Mouse (Mus musculus): ENCODE measurements around the gene Gm21994. TPM values are rescaled to one million over a fixed set of nuclear protein-coding genes. Genes with fewer than 3 reads are reported as not detected.
"Not testable (repeated sequence)": the region's sequence is repeated elsewhere in the genome, so short reads cannot be mapped to it uniquely, and the experiment has no call there.

Gm21994 gene
- 6.4 and 6.8 TPM in 2 replicates for polyA plus RNA-seq (2016; fragmentation: Nextera tagmentation; extraction: Ambion mirVana)

DNA sequence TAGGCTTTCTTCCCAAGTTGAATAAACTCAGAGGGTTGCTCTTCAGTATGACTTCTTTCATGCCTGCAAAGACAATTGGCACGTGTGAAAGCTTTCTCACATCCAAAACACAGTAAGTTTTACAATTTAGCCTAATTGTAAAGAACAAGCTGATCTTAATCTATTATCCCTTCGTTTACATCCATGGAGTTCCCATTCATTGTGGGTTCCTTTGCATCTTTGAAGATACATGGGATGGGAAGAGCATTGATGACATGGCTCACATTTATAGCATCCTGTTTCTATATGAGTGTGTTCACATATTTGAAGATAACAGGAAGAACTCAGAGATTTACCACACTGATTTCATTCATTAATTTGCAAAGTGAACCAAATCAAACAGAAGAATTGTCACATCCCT lies at the start of gene Gm21994:
Gene Gm21994 (minus strand): TSS at position 101 of the 400 bp plus-strand sequence.
- not testable (repeated sequence) for H3K4me3 ChIP-seq; H3K27me3 ChIP-seq (ENCODE audit: low read depth, poor library complexity, severe bottlenecking); H3K27ac ChIP-seq; H3K36me3 ChIP-seq; H3K9me3 ChIP-seq (replicated peaks); H3K4me1 ChIP-seq; DNase-seq (ENCODE audit: low spot score)
- WGBS, result 75% methylated on average over 2 of the region's 2 CpGs

DNA sequence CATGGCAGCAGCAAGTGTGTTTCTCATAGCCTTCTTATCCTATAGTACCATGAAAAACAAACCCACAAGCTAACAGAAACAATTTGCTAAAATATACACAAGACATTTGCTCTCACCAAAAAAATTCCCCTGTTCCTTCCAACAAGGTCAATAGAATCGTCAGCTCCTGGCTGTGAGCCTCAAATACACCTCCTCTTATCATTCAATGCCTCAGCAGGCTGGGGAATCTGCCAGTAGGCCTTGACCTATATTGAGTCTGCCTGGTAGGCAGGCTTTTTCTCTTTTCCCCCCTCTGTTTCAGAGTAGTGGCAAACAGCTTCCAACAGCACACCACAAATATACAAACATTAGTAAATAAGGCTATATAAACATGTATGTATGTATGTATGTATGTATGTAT lies 43.7 kb upstream of the Gm21994 start:
- no peak for DNase-seq (ENCODE audit: low spot score)
- Histone ChIP-seq H3K9me3 (replicated peaks) (no peaks in the 10 kb centered on the region), H3K4me3 (no peak overlapping the region), H3K36me3 (no peaks in the 10 kb centered on the region), H3K27me3 (ENCODE audit: low read depth, poor library complexity, severe bottlenecking) (no peaks in the 10 kb centered on the region), H3K4me1 (no peaks in the 10 kb centered on the region), H3K27ac (no peak overlapping the region)
- WGBS, result 75% methylated on average over 1 of the region's 1 CpGs

DNA sequence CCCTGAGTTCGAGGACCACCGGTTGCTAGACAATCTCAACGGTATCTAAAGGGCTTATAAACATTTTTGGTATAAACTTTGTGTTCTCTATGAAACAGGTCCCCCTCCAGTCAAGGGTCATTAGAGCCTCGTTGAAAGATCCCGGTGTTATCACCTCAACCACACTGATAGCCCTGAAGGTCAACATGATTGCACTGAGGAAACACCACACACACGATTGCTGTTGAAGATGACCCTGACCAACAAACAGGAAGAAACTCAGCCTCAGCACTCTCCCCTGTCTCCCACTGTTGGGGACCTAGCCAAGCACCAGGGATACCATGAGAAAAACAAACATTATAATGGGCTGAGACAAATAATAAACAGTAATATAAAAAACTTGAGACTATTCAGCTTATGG lies 38.3 kb upstream of the Gm21994 start:
- WGBS, result 87% methylated on average over 6 of the region's 6 CpGs
- no peaks in the 10 kb centered on the region for H3K27me3 ChIP-seq (ENCODE audit: low read depth, poor library complexity, severe bottlenecking)
- H3K4me1 ChIP-seq, result no peaks in the 10 kb centered on the region
- DNase-seq (ENCODE audit: low spot score), result no peak
- H3K4me3 ChIP-seq, result no peak overlapping the region
- H3K27ac ChIP-seq, result no peak overlapping the region
- no peaks in the 10 kb centered on the region for H3K9me3 ChIP-seq (replicated peaks)
- no peaks in the 10 kb centered on the region for H3K36me3 ChIP-seq

GRCm38 (mm10) chr2:150257291-150257690 lies 1.9 kb upstream of the Gm21994 start, which contains the start of gene Gm14124:
TSS of gene Gm14124 (plus strand) at chr2:150257517.
- DNase-seq (ENCODE audit: low spot score); H3K36me3 ChIP-seq; H3K4me1 ChIP-seq; H3K27me3 ChIP-seq (ENCODE audit: low read depth, poor library complexity, severe bottlenecking); H3K4me3 ChIP-seq; H3K9me3 ChIP-seq (replicated peaks); H3K27ac ChIP-seq: not testable (repeated sequence)
- 91% methylated on average over 4 of the region's 4 CpGs for WGBS

DNA sequence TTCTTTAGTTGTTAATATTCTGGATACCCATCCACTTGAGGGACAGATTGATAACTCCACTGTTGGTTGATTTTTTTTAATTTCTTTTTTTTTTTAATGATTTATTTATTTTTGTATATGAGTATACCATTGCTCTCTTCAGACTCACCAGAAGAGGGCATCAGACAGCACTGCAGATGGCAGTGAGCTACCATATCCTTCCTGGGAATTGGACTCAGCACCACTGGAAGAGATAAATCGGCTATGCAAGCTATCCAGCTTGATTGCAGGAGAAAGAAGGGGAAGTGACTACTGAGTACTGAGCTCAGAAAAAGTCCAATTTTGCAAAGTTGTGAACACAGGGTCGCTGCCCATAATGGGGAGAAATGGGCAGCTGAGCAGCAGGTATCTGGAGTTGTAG lies 1.5 kb upstream of the Gm21994 start:
- WGBS, result 74% methylated on average over 2 of the region's 2 CpGs
- not testable (repeated sequence) for H3K27me3 ChIP-seq (ENCODE audit: low read depth, poor library complexity, severe bottlenecking); H3K27ac ChIP-seq; H3K4me1 ChIP-seq; H3K4me3 ChIP-seq; H3K36me3 ChIP-seq; DNase-seq (ENCODE audit: low spot score); H3K9me3 ChIP-seq (replicated peaks)

DNA sequence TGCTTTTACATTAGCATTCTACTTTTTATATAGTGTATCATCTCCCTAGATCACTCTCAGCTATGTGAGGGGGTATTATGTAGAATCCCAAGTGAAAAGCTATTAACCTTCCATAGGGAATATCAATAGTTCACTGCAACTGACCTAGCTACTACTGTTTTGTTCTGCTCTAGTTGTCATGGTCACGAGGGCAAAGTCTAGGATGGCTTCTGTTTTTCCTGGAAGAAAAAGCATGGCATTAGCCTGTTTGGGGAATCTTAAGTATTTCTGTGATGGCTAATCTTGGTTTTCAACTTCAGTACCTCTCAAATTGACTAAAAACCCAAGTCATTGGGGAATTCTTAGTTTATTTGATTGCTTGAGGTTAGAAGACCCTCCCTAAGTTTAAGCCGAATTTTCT lies 12.2 kb downstream of the Gm21994 start:
- peaks cover 38% of the 10 kb centered on the region for H3K36me3 ChIP-seq
- no peak for DNase-seq (ENCODE audit: low spot score)
- no peak overlapping the region for H3K4me3 ChIP-seq
- no peaks in the 10 kb centered on the region for H3K27me3 ChIP-seq (ENCODE audit: low read depth, poor library complexity, severe bottlenecking)
- H3K27ac ChIP-seq, result no peak overlapping the region
- WGBS, result 86% methylated on average over 2 of the region's 2 CpGs
- peaks cover 1% of the 10 kb centered on the region; the same call in 1 of the 2 replicates for H3K9me3 ChIP-seq (replicated peaks)
- H3K4me1 ChIP-seq, result no peaks in the 10 kb centered on the region

- not testable (repeated sequence) for H3K9me3 ChIP-seq (replicated peaks); H3K27ac ChIP-seq; H3K27me3 ChIP-seq (ENCODE audit: low read depth, poor library complexity, severe bottlenecking); H3K36me3 ChIP-seq; H3K4me1 ChIP-seq; H3K4me3 ChIP-seq; DNase-seq (ENCODE audit: low spot score)
Measured at GRCm38 (mm10) chr2:150223263-150223662, 32.1 kb downstream of the Gm21994 start.

DNA sequence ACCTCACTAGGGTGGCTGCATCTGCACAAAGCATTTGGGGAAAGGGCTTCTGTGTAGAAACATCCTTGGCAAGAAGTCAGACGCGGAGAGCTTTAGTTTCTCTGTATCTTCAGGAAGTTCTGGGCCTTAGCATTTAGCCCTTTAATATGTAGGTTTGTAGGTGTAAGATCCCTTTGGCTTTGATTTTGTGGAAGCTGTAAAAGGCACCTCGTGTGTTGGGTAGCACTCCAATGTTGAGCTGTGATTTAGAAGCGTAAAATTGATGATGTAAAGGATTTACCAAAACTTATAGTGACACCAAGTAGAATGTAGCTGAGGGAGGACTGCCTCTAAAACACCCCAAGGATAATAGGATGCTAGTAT lies 37.0 kb downstream of the Gm21994 start:
- H3K9me3 ChIP-seq (replicated peaks); H3K27me3 ChIP-seq (ENCODE audit: low read depth, poor library complexity, severe bottlenecking); H3K4me1 ChIP-seq; H3K36me3 ChIP-seq; DNase-seq (ENCODE audit: low spot score): not testable (repeated sequence)
- H3K4me3 ChIP-seq, result peak overlapping the region; percentile 51
- 23% methylated on average over 4 of the region's 4 CpGs for WGBS
- peak overlapping the region; percentile 72; the same call in 1 of the 2 replicates for H3K27ac ChIP-seq

- H3K4me3 ChIP-seq, result peak within 1 kb of the TSS; percentile 51
- WGBS, result 2% methylated on average over 15 of the region's 15 CpGs
- not testable (repeated sequence) for H3K27me3 ChIP-seq (ENCODE audit: low read depth, poor library complexity, severe bottlenecking); H3K36me3 ChIP-seq; H3K9me3 ChIP-seq (replicated peaks); H3K4me1 ChIP-seq
- peak within 1 kb of the TSS; percentile 72; the same call in 1 of the 2 replicates for H3K27ac ChIP-seq
- DNase-seq (ENCODE audit: low spot score), result peak; percentile 67
Measured at GRCm38 (mm10) chr2:150217600-150218362, 37.6 kb downstream of the Gm21994 start, which contains the start of gene Zfp937. TSS of gene Zfp937 (plus strand) at chr2:150218073.

Other genes starting within 250 kb of the Gm21994 start
- 6.0 and 6.2 TPM in 2 replicates for gene Zfp120, start 118.9 kb downstream of the Gm21994 start, polyA plus RNA-seq (2016; fragmentation: Nextera tagmentation; extraction: Ambion mirVana)
- gene Gm10770, start 75.9 kb downstream of the Gm21994 start, polyA plus RNA-seq (2016; fragmentation: Nextera tagmentation; extraction: Ambion mirVana), result not detected in 2 replicates
- gene Gm14139, start 73.8 kb downstream of the Gm21994 start, polyA plus RNA-seq (2016; fragmentation: Nextera tagmentation; extraction: Ambion mirVana), result not detected in 2 replicates
- 13.6 TPM in 2 replicates for gene Zfp937, start 37.5 kb downstream of the Gm21994 start, polyA plus RNA-seq (2016; fragmentation: Nextera tagmentation; extraction: Ambion mirVana)
- 0.09 TPM in 1 of 2 replicates, not detected in the other for gene Gm14124, start 1.9 kb upstream of the Gm21994 start, polyA plus RNA-seq (2016; fragmentation: Nextera tagmentation; extraction: Ambion mirVana)
- 3.8 and 4.0 TPM in 2 replicates for gene Gm10130, start 68.1 kb upstream of the Gm21994 start, polyA plus RNA-seq (2016; fragmentation: Nextera tagmentation; extraction: Ambion mirVana)
- gene 3300002I08Rik, start 107.2 kb upstream of the Gm21994 start, polyA plus RNA-seq (2016; fragmentation: Nextera tagmentation; extraction: Ambion mirVana), result 9.4 and 12.1 TPM in 2 replicates
- 10.5 and 12.4 TPM in 2 replicates for gene Zfp442, start 195.9 kb upstream of the Gm21994 start, polyA plus RNA-seq (2016; fragmentation: Nextera tagmentation; extraction: Ambion mirVana)
- gene Zfp345, start 229.5 kb upstream of the Gm21994 start, polyA plus RNA-seq (2016; fragmentation: Nextera tagmentation; extraction: Ambion mirVana), result 0.14 and 0.23 TPM in 2 replicates